Mouse (Mus musculus): Measurements from ENCODE around the gene Tmem100.

Tmem100 gene

DNA sequence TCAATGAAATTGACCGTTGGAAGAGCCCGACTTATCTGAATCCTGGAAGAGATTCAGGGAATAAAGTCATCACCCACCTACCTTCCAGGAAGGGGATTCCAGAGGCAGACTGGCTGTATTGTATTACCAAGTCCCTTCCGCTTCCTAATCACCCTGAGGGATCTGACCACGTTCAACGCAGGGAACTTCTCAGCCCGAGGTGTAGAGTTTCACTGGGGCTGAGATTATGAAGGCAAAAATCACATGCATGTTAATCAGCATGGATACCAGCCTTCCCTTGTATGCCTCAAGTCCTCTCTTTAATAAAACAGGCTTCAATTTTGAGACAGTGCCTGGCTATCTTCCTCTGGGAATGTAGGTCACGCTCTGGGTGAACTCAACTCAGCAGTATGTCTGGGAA, 14.9 kb upstream of the Tmem100 start:
- DNase-seq (ENCODE audit: low spot score): no peak

- peak; percentile 56 for DNase-seq (ENCODE audit: low spot score)
Observed at GRCm38 (mm10) chr11:90019161-90019560, 11.0 kb upstream of the Tmem100 start.

GRCm38 (mm10) chr11:90025891-90026801, 4.0 kb upstream of the Tmem100 start:
- no peak for DNase-seq (ENCODE audit: low spot score)

GRCm38 (mm10) chr11:90026802-90027174, 3.4 kb upstream of the Tmem100 start:
- DNase-seq (ENCODE audit: low spot score): no peak

DNA sequence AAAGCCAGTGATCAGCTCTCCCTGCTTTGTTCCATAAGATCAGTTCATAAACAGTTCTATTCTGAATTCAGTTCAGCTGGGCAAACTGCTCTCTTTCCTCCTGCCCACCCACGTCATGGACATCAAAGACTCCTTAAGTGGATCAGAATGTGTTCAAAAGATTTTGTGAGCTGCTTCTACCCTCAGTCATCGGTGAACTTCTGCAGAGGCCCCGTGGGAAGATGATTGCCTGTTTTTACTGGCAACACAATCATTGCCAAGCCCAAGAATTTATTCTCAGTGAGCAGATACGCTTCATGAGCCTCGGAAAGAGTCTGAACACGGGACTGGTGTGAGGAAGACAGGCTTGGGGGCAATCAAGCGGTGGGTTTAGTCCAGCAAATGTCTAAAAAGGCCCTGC, 2.9 kb upstream of the Tmem100 start:
- DNase-seq (ENCODE audit: low spot score): no peak

GRCm38 (mm10) chr11:90028746-90029145, 1.4 kb upstream of the Tmem100 start:
- no peak for DNase-seq (ENCODE audit: low spot score)

DNA sequence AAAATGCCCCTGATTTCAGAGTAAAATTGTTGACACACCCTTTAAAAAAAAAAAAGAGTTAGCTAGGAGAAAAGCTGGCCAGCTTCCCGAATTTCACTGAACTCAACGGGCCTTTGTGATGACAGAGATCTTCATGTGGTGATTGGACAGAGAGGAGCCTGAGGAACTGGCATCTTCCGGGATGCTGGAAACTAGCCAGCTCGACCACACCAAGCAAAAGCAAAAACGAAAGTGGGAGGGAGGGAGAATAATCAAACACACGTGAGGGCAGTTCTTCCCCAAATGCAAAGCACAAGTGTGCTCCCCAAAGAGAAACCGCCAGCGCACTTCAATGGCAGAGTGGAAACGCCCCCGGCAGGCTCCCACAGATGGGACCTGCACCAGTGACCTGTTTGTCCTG, 794 bp upstream of the Tmem100 start:
- no peak for DNase-seq (ENCODE audit: low spot score)

- DNase-seq (ENCODE audit: low spot score): peak; percentile 87
Observed at GRCm38 (mm10) chr11:90030557-90030956, 409 bp downstream of the Tmem100 start.

DNA sequence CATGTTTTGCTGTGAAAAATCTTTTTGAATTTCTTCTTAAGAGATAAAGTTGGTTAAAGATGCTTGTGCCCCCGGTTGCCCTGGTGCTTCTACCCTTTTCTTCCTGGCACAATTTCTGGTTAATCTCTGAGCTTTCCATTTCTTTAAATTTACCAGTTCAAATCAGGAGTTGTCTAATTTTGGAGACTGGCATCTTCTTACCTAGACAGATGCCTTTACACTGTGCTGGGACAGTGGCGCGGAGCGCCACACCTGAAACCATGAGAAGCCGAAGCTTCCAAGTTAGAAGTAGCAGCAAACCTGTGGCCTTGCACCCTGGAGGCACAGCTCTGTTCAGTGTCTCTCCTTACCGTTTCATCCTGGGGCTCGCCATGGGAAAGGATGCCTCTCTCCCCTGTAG, 928 bp downstream of the Tmem100 start:
- DNase-seq (ENCODE audit: low spot score): no peak

DNA sequence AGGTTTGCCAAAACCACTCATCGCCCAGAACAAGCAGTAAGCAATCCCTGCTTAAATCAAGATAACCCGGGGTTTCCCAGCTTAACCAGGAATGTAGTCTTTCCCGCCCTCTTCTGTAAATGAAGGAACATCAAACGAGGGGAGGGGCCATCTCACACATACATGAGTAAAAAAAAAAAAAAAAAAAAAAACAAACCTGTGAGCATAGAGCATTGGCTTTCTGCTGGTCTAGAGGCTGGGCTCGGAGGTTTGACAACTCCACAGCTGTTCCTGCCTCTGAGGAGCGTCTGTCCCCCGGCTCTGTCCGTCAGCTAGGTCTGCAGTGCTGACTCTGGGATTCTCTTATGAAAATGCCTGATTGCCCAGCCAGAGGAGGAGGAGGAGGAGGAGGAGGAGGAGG, 2.7 kb downstream of the Tmem100 start:
- peak; percentile 35 for DNase-seq (ENCODE audit: low spot score)

DNA sequence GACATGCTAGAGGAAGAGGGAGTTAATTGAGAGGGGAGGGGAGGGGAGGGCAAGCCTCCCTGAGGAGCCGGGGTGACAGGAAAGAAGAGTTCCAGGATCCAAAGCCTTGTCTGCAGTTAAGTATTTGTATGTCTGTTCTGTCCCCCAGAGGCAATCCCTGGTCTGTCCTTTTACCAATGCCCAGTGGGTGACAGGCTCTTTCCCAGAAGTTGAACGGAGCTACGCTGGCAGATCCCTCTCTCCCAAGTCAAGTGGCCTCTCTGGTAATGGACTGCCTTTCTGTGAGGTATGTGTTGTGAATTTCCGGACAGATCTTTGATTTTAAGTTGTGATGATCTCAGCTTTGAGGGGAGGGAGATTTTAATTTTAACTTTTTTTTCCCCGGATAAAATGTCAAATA, 3.3 kb downstream of the Tmem100 start:
- no peak for DNase-seq (ENCODE audit: low spot score)

GRCm38 (mm10) chr11:90034646-90035045, 4.5 kb downstream of the Tmem100 start:
- no peak for DNase-seq (ENCODE audit: low spot score)

GRCm38 (mm10) chr11:90035532-90035931, 5.4 kb downstream of the Tmem100 start:
- no peak for DNase-seq (ENCODE audit: low spot score)

- DNase-seq (ENCODE audit: low spot score): no peak
Observed at GRCm38 (mm10) chr11:90036416-90036815, 6.3 kb downstream of the Tmem100 start.

- DNase-seq (ENCODE audit: low spot score): peak; percentile 79
Observed at GRCm38 (mm10) chr11:90038022-90038421, 7.9 kb downstream of the Tmem100 start.

- DNase-seq (ENCODE audit: low spot score): no peak
Observed at GRCm38 (mm10) chr11:90044459-90044858, 14.3 kb downstream of the Tmem100 start.

- no peak for DNase-seq (ENCODE audit: low spot score)
Observed at GRCm38 (mm10) chr11:90046211-90046610, 16.1 kb downstream of the Tmem100 start.

GRCm38 (mm10) chr11:90047271-90047670, 17.1 kb downstream of the Tmem100 start:
- DNase-seq (ENCODE audit: low spot score): no peak

- no peak for DNase-seq (ENCODE audit: low spot score)
Observed at GRCm38 (mm10) chr11:90050016-90050415, 19.9 kb downstream of the Tmem100 start.

DNA sequence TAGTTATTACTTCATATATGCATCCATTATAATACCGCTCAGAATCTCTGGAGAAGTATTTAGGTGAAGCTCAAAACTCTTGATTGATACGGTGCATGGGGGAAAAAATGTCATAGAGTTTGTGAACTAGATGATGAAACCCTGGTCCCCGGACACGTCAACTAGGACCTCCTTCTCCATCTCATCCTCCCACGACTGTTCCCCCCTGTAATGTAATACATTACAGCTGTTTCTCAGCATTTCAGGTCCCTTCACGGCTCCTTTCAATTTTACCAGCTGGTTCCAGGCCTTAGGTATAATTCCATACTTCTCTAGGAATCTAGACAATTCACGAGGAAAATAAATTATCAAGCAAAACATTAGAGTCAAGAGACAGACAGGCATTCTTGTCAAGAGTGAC, 22.6 kb downstream of the Tmem100 start:
- DNase-seq (ENCODE audit: low spot score): no peak

DNA sequence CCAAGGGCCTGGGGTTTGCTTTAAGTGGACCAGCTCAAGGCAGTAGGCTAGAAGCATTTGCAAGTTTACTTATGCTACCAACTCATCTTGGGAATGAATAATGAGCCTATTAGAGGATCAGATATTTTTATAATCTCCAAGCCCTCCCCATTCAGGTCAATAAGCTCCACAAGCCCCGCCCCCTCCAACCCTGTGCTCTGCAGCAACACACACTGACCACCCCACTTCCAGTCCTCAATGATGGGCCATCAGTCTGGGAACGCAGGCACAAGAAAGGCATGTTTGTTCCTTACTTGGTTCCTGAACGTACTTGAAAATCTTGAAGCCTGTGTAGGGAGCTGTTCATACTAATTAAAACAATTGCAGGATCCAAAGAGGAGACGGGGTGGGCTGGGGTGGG, 23.7 kb downstream of the Tmem100 start:
- DNase-seq (ENCODE audit: low spot score): no peak

GRCm38 (mm10) chr11:90054401-90054800, 24.3 kb downstream of the Tmem100 start:
- DNase-seq (ENCODE audit: low spot score): no peak

- DNase-seq (ENCODE audit: low spot score): no peak
Observed at GRCm38 (mm10) chr11:90057070-90057469, 26.9 kb downstream of the Tmem100 start.

- DNase-seq (ENCODE audit: low spot score): no peak
Observed at GRCm38 (mm10) chr11:90059241-90059640, 29.1 kb downstream of the Tmem100 start.

Measured in embryo, embryonic 10.5 days (tissue).